Mouse (Mus musculus) embryonic facial prominence, embryonic 14.5 days (tissue): Measurements from ENCODE around the gene Cercam. TPM values are rescaled to one million over a fixed set of nuclear protein-coding genes. Genes with fewer than 3 reads are reported as not detected.
"Not testable (repeated sequence)": the region's sequence is repeated elsewhere in the genome, so short reads cannot be mapped to it uniquely, and the experiment has no call there.

Source experiments
- ATAC-seq: fragments of 200-750 bp; cut with Nextera tagmentation; 2 replicates; pipeline ENCODE4 v1.8.0; 2017; ENCODE audit warnings: low read depth, moderate number of reproducible peaks, moderate TSS enrichment
- DNase-seq: peaks from one replicate; pipeline ENCODE4 v3.0.0-alpha.2; 2015; ENCODE audit warnings: low spot score
- H3K27ac ChIP-seq: fragments of 300-500 bp; sonication (generic); replicated peaks from 2 replicates; pipeline ENCODE4 v1.5.1; 2014; ENCODE audit warnings: low read depth, mild to moderate bottlenecking, low read length, moderate library complexity
- H3K27me3 ChIP-seq: fragments of 300-500 bp; sonication (generic); replicated peaks from 2 replicates; pipeline ENCODE4 v1.6.1; 2014; ENCODE audit warnings: low read length; ENCODE audit not compliant: control insufficient read depth, insufficient read depth
- H3K36me3 ChIP-seq: fragments of 300-500 bp; sonication (generic); 2 replicates; pipeline ENCODE4 v1.6.1; 2014; ENCODE audit warnings: low read length, mixed read lengths; ENCODE audit not compliant: control insufficient read depth, insufficient read depth
- H3K4me1 ChIP-seq: fragments of 300-500 bp; sonication (generic); 2 replicates; pipeline ENCODE4 v1.6.1; 2014; ENCODE audit warnings: antibody characterized with exemption, low read length; ENCODE audit not compliant: control insufficient read depth, insufficient read depth
- H3K4me2 ChIP-seq: fragments of 300-500 bp; sonication (generic); 2 replicates; pipeline ENCODE4 v1.6.1; 2014; ENCODE audit warnings: low read depth, mild to moderate bottlenecking, low read length, moderate library complexity, mixed read lengths
- H3K4me3 ChIP-seq: fragments of 300-500 bp; sonication (generic); 2 replicates; pipeline ENCODE4 v1.5.1; 2014; ENCODE audit warnings: low read depth, mild to moderate bottlenecking, low read length
- H3K9ac ChIP-seq: fragments of 300-500 bp; sonication (generic); 2 replicates; pipeline ENCODE4 v1.6.1; 2014; ENCODE audit warnings: low read depth, mild to moderate bottlenecking, low read length, moderate library complexity, mixed read lengths
- H3K9me3 ChIP-seq: fragments of 300-500 bp; sonication (generic); 2 replicates; pipeline ENCODE4 v1.6.1; 2016; ENCODE audit warnings: low read length; ENCODE audit not compliant: control insufficient read depth
- WGBS: fragments of 180-500 bp; shearing (Covaris S2); extraction: QIAGEN DNeasy Blood & Tissue Kit; methylation state at CpG from one replicate; pipeline ENCODE4 v1.1.7; 2014; 5-methylcytosine and 5-hydroxymethylcytosine counted together
- polyA plus RNA-seq: library from polyadenylated mRNA; unstranded; fragments of >200 nt; fragmentation: Nextera tagmentation; extraction: Ambion mirVana; gene quantifications from 2 replicates; pipeline ENCODE4 v1.2.1, GENCODE M21; 2014

Gene Cercam
- polyA plus RNA-seq, 1 experiment from 2014 or later, result 32.8 TPM

DNA sequence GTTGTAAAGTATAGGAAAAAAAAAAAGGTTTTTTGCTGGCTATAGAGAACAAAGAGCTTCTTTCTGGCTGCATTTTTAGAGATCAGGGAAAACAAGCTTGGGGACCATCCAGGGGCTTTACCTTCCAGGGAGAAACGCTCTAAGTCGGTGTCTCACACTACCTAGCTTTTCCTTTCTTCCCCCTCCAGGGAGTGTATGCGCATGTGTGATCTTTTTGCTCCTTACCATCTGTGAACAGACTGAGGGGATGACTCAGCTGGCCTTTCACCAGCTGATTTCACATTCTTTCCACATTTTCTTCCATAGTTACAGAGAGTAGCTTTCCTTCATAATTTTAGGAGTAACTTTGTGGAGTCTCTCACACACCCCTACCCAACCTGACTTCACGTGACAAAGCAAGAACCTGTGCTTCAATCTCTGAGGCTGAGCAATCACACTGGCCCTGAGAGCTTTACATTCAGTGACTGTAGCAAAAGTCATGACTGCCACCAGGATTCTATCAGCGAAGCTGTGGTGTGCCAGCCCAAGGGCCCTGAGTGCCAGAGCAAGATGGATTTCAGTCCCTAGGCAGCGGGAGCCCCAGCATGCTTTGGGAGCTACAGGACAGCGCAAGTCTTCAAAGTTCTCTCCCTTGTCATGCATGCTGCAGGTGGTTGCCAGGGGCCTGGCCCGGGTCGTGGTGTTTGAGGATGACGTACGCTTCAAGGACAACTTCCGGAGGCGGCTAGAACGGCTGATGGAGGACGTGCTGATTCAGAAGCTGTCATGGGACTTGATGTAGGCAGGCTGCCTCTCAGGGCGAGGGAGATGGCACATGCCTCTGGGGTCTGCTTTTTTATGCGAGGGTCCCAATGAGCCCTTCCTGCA, 11.2 kb downstream of the Cercam start:
- no peaks in the 10 kb centered on the region for H3K4me1 ChIP-seq
- H3K27me3 ChIP-seq, result no peaks in the 10 kb centered on the region
- H3K9me3 ChIP-seq, result no peaks in the 10 kb centered on the region
- WGBS, result 68% methylated on average over 16 of the region's 17 CpGs
- H3K9ac ChIP-seq, result no peak overlapping the region
- no peak for DNase-seq
- H3K4me3 ChIP-seq, result no peak overlapping the region
- ATAC-seq, result no peak
- peaks cover 26% of the 10 kb centered on the region; the same call in 1 of the 2 replicates for H3K36me3 ChIP-seq
- H3K27ac ChIP-seq, result no peak overlapping the region
- H3K4me2 ChIP-seq, result no peak overlapping the region

DNA sequence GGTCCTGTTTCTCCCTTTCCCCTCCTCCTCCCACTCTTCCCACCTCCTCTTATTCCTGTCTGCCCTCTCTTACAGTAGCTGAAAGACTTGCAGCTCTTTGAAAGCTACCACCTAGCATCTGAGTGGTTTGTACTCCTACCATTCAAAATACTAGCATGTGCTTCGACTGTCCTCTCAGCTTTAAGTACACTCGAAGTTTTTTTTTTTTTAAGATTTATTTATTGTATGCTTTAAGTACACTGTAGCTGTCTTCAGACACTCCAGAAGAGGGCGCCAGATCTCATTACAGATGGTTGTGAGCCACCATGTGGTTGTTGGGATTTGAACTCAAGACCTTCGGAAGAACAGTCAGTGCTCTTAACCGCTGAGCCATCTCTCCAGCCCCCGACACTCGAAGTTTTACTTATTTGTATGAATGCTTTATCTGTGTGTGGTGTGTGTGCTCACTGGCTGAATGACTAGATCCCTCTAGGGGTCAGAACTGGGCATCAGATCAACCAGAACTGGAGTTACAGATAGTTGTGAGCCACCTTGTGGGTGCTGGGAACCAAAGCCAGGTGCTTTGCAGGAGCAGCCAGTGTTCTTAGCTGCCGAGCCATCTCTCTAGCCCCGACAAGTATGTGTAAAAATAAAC, 17.8 kb downstream of the Cercam start:
- H3K9me3 ChIP-seq, H3K27me3 ChIP-seq, ATAC-seq, H3K27ac ChIP-seq, DNase-seq, H3K9ac ChIP-seq, H3K36me3 ChIP-seq, H3K4me3 ChIP-seq, H3K4me2 ChIP-seq: not testable (repeated sequence)
- H3K4me1 ChIP-seq, result peaks cover 11% of the 10 kb centered on the region
- 82% methylated on average over 9 of the region's 9 CpGs for WGBS

DNA sequence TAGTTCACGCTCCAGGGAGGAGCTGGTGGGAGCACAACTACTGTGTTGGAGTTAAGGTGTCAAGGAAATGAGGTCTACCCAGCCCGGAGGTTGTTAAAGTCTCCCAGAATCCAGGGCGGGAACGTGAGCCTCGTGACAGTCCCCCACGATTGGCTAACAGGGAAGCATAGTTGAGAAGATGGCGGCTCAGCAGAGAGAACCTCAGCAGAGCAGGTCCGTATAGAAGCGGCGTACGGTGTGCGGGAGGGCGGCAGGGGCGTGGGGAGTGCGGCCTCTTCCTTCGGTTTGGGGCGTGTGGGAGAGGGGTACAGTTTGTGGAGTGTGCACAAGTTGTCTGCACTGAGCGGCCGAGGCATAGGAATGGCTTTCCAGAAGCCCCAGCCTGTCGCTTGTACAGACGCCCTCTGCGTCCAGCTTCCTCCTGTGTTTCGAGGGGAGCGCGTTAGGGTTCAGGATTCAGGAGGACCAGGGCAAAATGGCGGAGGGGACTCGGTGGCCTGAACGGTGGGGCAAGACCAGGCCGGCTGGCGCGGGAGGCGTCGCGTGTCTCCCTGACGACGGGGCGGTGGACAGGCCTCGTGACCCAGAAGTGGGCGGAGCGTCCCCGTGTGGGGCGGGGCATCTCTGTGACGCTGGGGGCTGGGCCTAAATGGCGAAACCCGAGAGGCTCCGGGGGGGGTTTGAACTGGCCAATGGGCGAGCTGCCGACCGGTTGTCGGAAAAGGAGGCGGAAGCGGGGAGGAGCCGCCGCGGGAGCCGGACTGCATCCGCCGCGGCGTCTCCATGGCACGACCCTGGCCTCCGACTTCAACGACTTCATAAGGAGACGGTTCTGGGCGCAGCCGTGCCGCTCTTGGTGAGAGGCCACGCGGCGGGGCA, 20.3 kb downstream of the Cercam start, which contains the start of gene Odf2:
Gene Odf2 (plus strand): TSS at position 156 of the 879 bp plus-strand sequence.
- peaks cover 11% of the 10 kb centered on the region for H3K4me1 ChIP-seq
- peak within 1 kb of the TSS; percentile 91 for H3K4me3 ChIP-seq
- H3K27me3 ChIP-seq, result no peaks in the 10 kb centered on the region
- peak; percentile 98 for DNase-seq
- no peaks in the 10 kb centered on the region for H3K9me3 ChIP-seq
- WGBS, result 4% methylated on average over 21 of the region's 70 CpGs
- H3K4me2 ChIP-seq, result peak within 1 kb of the TSS; percentile 83
- H3K27ac ChIP-seq, result peak within 1 kb of the TSS; percentile 89
- peak; percentile 87 for ATAC-seq
- peak within 1 kb of the TSS; percentile 90 for H3K9ac ChIP-seq
- peaks cover 27% of the 10 kb centered on the region for H3K36me3 ChIP-seq

DNA sequence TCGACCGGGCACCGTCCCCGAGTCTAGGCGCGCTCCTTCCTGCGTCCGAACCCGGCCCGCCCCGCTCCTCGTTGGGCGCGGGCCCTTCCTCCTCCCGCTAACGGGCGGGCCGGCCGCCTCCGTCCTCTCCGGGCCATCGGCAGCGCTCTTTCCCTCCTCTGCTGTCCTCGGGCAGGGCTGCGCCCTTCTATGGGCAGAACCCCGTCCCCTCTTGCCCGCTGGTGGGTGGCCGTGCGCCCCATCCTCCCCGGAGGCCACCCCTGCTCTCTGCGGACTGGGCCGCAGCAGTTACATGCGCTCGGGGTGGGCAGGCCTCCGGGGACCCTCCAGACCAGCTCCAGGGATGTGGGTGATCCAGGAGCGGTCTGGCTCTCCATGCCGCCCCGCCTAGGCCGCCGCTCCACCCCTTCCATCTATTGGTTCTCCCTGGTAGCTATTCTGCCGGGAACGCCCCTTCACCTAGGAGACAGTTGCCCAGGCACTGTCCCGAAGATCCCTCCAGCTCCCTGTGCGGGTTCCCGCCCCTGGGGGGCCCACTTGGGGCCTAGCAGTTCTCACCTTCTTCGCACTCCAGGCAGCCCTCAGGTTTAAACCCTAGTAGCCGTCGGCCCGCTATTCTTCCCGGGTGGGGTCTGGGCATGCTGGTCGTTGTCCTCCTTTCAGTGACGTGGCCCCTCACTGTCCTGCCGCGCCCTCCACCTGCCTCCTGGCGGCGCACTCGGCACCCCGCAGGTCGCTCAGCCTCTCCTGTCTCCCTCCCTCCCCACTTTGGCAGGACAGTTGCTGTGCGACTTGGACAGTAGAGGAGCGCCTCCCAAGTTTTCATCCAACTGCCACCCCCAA, 21.2 kb downstream of the Cercam start:
- peaks cover 11% of the 10 kb centered on the region for H3K4me1 ChIP-seq
- WGBS, result under 1% methylated on average over 33 of the region's 61 CpGs
- H3K4me2 ChIP-seq, result peak overlapping the region; percentile 83
- no peaks in the 10 kb centered on the region for H3K27me3 ChIP-seq
- H3K36me3 ChIP-seq, result peaks cover 36% of the 10 kb centered on the region
- peak overlapping the region; percentile 89 for H3K27ac ChIP-seq
- ATAC-seq, result peak; percentile 93
- H3K9ac ChIP-seq, result peak overlapping the region; percentile 90
- no peaks in the 10 kb centered on the region for H3K9me3 ChIP-seq
- peak overlapping the region; percentile 91 for H3K4me3 ChIP-seq
- DNase-seq, result peak; percentile 95

DNA sequence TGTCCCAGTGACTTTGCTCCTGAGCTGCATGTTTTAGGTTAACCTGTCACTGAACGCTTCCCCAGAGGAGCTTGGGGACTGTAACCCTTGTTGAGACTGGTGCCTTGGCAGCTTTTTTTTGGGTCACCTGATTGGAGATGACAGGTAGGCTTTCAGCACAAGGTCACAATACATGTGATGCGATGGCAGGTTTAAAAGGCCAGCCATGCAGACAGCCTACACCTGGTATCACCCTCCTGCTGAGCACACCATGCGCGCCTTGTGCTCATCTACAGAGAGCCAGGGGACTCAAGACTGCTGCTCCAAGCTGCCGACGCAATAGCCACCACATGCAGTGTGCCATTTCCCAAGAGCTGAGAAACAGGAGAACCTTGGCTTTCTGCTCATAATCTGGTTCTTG, 22.8 kb downstream of the Cercam start:
- no peak overlapping the region for H3K9ac ChIP-seq
- 94% methylated on average over 6 of the region's 6 CpGs for WGBS
- no peaks in the 10 kb centered on the region for H3K27me3 ChIP-seq
- peaks cover 11% of the 10 kb centered on the region for H3K4me1 ChIP-seq
- no peak overlapping the region for H3K27ac ChIP-seq
- H3K4me3 ChIP-seq, result no peak overlapping the region
- ATAC-seq (no peak), DNase-seq (no peak)
- peaks cover 49% of the 10 kb centered on the region for H3K36me3 ChIP-seq
- no peak overlapping the region for H3K4me2 ChIP-seq
- H3K9me3 ChIP-seq, result no peaks in the 10 kb centered on the region

DNA sequence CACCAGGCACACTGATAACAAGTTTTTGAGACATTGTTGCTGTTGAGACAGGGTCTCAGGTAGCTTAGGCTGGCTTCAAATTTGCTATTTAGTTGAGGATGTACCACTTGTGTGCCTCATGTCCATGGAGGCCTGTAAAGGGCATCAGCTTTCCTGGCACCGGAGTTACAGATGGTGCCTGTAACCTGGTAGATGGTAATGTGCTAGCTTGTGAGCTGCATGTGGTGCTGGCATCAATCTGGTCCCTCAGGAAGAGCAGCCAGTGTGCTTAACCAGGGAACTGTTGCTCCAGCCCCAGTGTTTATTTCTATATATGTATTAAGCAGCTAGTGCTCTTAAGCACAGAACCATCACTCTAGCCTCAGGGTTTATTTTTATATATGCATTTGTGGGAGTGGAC, 27.1 kb downstream of the Cercam start:
- Histone ChIP-seq H3K27me3 (no peaks in the 10 kb centered on the region), H3K4me3 (no peak overlapping the region), H3K27ac (no peak overlapping the region), H3K4me2 (no peak overlapping the region), H3K9ac (no peak overlapping the region), H3K4me1 (no peaks in the 10 kb centered on the region), H3K9me3 (no peaks in the 10 kb centered on the region), H3K36me3 (peaks cover 91% of the 10 kb centered on the region)
- DNase-seq (no peak), ATAC-seq (no peak)
- WGBS, result 93% methylated on average over 1 of the region's 1 CpGs

DNA sequence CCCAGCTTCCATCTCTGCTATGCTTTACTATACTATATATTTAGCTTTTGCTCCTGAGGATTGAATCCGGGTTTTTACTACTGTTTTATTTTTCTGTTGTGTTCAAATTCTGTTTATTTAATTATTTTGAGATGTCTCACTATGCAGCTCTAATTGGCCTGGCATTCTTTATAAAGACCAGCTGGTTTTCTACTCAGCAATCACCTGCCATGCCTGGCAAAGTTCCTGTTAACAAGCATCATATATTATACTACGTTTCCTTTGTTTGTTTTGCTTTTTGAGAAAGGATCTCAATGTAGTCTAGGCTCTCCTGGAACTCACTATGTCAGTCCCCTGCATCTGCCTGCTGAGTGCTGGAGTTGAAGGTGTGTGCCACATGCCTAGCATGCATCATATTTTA, 28.4 kb downstream of the Cercam start:
- DNase-seq, result no peak
- no peak overlapping the region for H3K4me3 ChIP-seq

DNA sequence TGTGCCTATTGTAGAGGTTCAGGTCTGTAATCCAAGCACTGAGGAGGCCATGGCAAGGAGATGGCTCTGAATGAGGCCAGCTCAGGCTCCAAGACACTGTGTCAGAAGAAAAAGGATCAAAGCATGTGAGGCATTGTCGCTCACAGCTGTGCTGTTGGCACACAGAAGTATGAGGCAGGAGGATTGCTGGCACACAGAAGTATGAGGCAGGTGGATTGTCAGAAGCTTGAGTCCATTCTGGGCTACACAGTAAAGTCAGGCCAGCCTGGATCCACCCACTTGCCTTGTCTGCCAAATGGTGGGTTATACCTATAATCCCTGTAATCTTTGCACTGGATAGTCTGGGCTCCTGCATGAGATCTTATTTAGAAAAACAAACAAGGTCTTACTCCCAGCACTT, 29.1 kb downstream of the Cercam start:
- no peak overlapping the region for H3K4me2 ChIP-seq
- H3K9ac ChIP-seq, result no peak overlapping the region
- DNase-seq (no peak), ATAC-seq (no peak)
- no peaks in the 10 kb centered on the region for H3K9me3 ChIP-seq
- H3K36me3 ChIP-seq, result peaks cover 96% of the 10 kb centered on the region
- H3K4me3 ChIP-seq, result no peak overlapping the region
- WGBS, result 94% methylated on average over 1 of the region's 1 CpGs
- no peak overlapping the region for H3K27ac ChIP-seq
- no peaks in the 10 kb centered on the region for H3K4me1 ChIP-seq
- no peaks in the 10 kb centered on the region for H3K27me3 ChIP-seq

More for the DNA sequence above, 28.4 kb downstream of the Cercam start:
- no peak for ATAC-seq
- H3K27ac ChIP-seq, result no peak overlapping the region
- peaks cover 96% of the 10 kb centered on the region for H3K36me3 ChIP-seq
- no peaks in the 10 kb centered on the region for H3K27me3 ChIP-seq
- H3K9me3 ChIP-seq, result no peaks in the 10 kb centered on the region
- no peak overlapping the region for H3K4me2 ChIP-seq
- WGBS, result 80% methylated on average over 2 of the region's 2 CpGs
- H3K4me1 ChIP-seq, result no peaks in the 10 kb centered on the region
- no peak overlapping the region for H3K9ac ChIP-seq
